Mouse (Mus musculus): Measurements from ENCODE around the gene Rnf113a1.
A peak's percentile ranks its signal among the peaks of the same experiment; 100 is the strongest.
"Not testable (repeated sequence)": the region's sequence is repeated elsewhere in the genome, so short reads cannot be mapped to it uniquely, and the experiment has no call there.

The Rnf113a1 gene

DNA sequence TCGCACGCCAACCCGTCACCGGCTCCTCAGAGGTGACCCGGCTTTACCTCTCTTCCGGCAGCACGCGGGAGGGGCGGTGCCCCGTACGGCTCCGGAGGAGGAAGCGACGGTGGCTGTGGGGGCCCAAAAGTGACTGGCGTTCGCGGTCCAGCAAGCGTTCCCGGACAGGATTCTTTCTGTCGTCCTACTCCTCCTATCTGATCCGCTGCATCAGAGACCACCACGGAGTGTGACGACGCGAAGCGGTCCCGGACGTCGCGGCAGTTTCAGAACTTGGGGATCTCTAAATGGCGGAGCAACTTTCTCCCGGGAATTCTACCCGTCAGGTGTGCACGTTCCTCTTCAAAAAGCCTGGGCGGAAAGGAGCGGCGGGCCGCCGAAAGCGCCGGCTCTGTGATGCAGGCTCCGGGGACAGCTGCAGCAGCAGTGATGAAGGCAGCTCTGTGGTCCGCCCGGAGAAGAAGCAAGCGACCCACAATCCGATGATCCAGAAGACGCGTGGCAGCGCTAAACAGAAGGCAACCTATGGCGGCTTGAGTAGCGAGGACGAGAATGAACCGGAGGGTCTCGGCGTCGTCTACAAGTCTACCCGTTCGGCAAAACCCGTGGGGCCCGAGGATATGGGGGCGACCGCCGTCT is at the start of gene Rnf113a1, which contains the start of gene Ndufa1:
TSS of gene Rnf113a1 (plus strand) at position 141 of the 639 bp plus-strand sequence.
TSS of gene Ndufa1 (minus strand) at position 59 of the 639 bp plus-strand sequence.
- DNase-seq (ENCODE audit: low spot score in 2 of 2) = peak; percentile 73 to 74

- DNase-seq (ENCODE audit: low spot score in 2 of 2) = no peak
Observed at GRCm38 (mm10) chrX:37141732-37142131, 49.3 kb upstream of the Rnf113a1 start.

GRCm38 (mm10) chrX:37144498-37144897 is 46.5 kb upstream of the Rnf113a1 start:
- DNase-seq (ENCODE audit: low spot score in 2 of 2) = not testable (repeated sequence)

DNA sequence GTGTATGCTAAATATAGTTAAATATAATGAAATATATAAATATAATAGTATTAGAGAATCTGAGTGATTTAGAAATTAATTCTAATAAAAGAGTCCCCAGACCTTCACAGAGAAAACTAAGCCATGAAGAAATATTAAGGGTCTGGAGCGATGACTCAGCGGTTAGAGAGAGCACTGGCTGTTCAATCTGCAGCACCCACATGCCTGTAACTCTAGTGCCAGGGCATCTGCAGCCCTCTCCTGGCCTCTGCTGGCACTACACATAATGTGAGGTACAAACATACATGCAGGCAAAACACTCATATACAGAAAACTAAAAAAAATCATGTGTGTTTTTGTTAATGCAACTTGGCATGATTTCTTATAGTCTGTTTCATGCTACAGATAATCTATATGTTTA is 46.1 kb upstream of the Rnf113a1 start:
- peak in 1 of 2 experiments; percentile 23 for DNase-seq (ENCODE audit: low spot score in 2 of 2)

GRCm38 (mm10) chrX:37157839-37158238 is 33.2 kb upstream of the Rnf113a1 start:
- DNase-seq (ENCODE audit: low spot score in 2 of 2) = peak in 1 of 2 experiments; percentile 5

GRCm38 (mm10) chrX:37161169-37161568 is 29.9 kb upstream of the Rnf113a1 start:
- DNase-seq (ENCODE audit: low spot score in 2 of 2) = no peak

GRCm38 (mm10) chrX:37163115-37163514 is 27.9 kb upstream of the Rnf113a1 start:
- DNase-seq (ENCODE audit: low spot score in 2 of 2) = no peak

- peak in 1 of 2 experiments; percentile 14 for DNase-seq (ENCODE audit: low spot score in 2 of 2)
Observed at GRCm38 (mm10) chrX:37167085-37167484, 24.0 kb upstream of the Rnf113a1 start.

DNA sequence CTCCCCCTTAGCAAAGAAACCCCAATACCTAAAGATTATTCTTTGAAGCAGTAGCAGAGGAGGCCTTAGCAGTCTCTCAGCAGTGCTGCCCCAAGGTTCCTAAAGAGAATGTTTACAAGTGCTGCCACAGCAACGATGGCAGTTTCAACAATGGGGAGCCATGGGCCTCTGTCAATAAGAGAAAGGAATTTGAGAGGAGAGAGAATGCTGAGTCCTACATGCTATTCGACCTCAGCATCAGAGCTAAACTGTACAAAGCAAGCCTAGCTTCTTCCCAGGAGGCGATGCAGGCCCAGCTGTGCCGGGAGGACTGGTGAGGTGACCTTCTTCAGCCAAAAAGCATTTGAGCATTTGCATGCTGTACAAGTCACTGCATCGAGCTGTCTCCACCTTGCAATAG is 22.3 kb upstream of the Rnf113a1 start, which contains the start of gene Akap14:
TSS of gene Akap14 (minus strand) at position 101 of the 400 bp plus-strand sequence.
- DNase-seq (ENCODE audit: low spot score in 2 of 2) = no peak

DNA sequence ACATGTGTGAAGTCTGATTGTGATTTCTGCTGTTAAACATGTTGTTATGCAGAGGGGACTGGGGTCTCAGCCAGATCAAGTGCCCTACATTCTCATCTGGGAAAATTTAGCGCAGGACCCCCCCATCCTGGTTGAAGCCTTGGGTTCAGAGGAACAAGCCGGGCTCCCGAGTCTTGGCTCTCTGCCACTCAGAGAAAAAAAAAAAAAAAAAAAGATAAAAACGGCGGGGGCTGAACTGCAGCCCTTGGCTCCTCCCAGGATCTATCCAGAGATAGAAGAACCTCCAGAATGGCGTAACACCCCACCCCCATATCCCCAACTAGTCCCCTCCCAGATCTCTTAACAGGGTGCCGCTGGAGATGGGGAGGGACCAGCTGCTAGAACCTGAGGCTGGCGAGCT is 6.6 kb upstream of the Rnf113a1 start:
- DNase-seq (ENCODE audit: low spot score in 2 of 2) = not testable (repeated sequence)

- DNase-seq (ENCODE audit: low spot score in 2 of 2) = no peak
Observed at GRCm38 (mm10) chrX:37190755-37191104, 315 bp upstream of the Rnf113a1 start.

GRCm38 (mm10) chrX:37191744-37192379 is 817 bp downstream of the Rnf113a1 start:
- no peak for DNase-seq (ENCODE audit: low spot score in 2 of 2)

DNA sequence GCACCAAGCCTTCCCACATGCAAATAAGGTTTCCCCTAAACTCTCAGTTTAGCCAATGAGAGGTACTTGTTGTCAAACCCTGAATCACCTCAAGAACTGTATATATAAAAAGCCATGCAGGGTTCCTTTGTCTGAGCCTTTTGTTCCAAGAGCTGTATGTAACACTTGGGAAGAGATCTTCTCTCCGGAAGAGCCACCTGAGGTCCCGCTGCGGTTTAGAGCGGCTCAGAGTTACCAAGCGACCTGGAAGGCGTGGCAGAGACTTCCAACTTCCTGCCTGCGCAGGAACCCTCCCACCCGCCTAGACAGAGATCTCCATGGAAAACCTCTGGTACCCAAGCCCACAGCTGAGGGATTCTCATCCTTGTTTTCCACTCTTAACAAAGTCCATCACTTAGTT is 7.6 kb downstream of the Rnf113a1 start:
- DNase-seq (ENCODE audit: low spot score in 2 of 2) = no peak

- DNase-seq (ENCODE audit: low spot score in 2 of 2) = no peak
Observed at GRCm38 (mm10) chrX:37210941-37211340, 19.9 kb downstream of the Rnf113a1 start, which contains the start of gene Gm9. TSS of gene Gm9 (minus strand) at chrX:37211041.

GRCm38 (mm10) chrX:37222158-37222557 is 31.1 kb downstream of the Rnf113a1 start, which contains the start of gene Rhox1:
TSS of gene Rhox1 (minus strand) at chrX:37222258.
- DNase-seq (ENCODE audit: low spot score in 2 of 2) = not testable (repeated sequence)

Data from thymus, postnatal 10 days (tissue).